Mouse (Mus musculus) small intestine, adult 2 months (tissue): ENCODE results near the gene Supt5.

Experiments used
- CTCF ChIP-seq: fragments of 200-500 bp; IDR thresholded peaks from 2 replicates; pipeline ENCODE4 v1.5.1; 2012; ENCODE audit warnings: low read depth, mild to moderate bottlenecking, control low read depth, inconsistent platforms, low read length, moderate library complexity, mixed read lengths; ENCODE audit not compliant: insufficient replicate concordance, insufficient read length; ENCODE audit errors: extremely low read depth
- POLR2A ChIP-seq: fragments of 200-500 bp; IDR thresholded peaks from 2 replicates; pipeline ENCODE4 v1.6.1; 2012; ENCODE audit warnings: low read depth, mild to moderate bottlenecking, control low read depth, inconsistent platforms, low read length, moderate library complexity

DNA sequence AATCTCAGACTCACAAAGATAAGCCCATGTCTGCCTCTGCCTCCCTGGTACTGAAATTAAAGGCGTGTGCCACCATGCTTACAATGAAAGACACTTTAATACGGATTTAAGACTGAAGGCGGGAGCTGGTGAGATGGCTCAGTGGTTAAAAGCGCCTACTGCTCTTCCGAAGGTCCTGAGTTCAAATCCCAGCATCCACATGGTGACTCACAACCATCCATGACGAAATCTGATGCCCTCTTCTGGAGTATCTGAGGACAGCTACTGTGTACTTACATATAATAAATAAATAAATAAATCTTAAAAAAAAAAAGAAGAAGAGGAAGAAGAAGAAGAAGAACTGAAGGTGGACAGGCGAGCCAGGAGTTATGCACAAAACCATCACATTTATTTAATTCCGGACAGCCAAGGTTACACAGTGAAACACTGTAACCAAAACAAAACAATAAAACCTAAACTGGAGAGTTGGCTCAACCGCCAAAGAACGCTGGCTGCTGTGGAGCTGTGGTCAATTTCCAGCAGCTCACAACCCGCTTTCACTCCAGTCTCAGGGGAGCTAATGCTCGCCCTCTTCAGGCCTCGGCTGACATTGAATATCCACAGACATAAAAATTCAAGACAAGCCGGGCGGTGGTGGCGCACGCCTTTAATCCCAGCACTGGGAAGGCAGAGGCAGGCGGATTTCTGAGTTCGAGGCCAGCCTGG, 819 bp upstream of the Supt5 start:
- TF ChIP-seq CTCF (no peak), POLR2A (no peak)
